In genomic region chr11:118133752-118134169, GRCm38 (mm10) we compare ENCODE assay signal across 8 mouse cellular contexts. TPM values are rescaled to one million over a fixed set of nuclear protein-coding genes. Genes with fewer than 3 reads are reported as not detected.
DNase-seq lines count a peak whose midpoint lies in the region; ATAC-seq and TF ChIP-seq lines count a peak whose summit lies in the region.

No protein-coding gene starts in this region.

- H3K9me3 ChIP-seq in heart, postnatal 0 days (replicated peaks; ENCODE audit: control insufficient read depth, low read length) = no peaks in the 10 kb centered on the region; the same call in 1 of the 2 replicates
- H3K9me3 ChIP-seq in limb, embryonic 10.5 days (replicated peaks) = no peaks in the 10 kb centered on the region
- H3K9me3 ChIP-seq in neural tube, embryonic 14.5 days (ENCODE audit: control insufficient read depth, low read length) = no peaks in the 10 kb centered on the region

- 0 out of 2 replicates have a peak overlapping the region, but pooled peaks have one; percentile 26 for H3K27ac ChIP-seq in heart, postnatal 0 days (ENCODE audit: low read depth)
- H3K27ac ChIP-seq in limb, embryonic 10.5 days = peak overlapping the region; percentile 70; the same call in 1 of the 2 replicates
- H3K27ac ChIP-seq in neural tube, embryonic 14.5 days (ENCODE audit: low read depth, low read length) = peak overlapping the region; percentile 58

- no peak for TF ChIP-seq EP300 in heart, postnatal 0 days (IDR thresholded peaks at IDR 0.05; ENCODE audit: low read depth)

- TF ChIP-seq CTCF in heart, postnatal 0 days (IDR thresholded peaks at IDR 0.05; ENCODE audit: low read depth) = no peak

- H3K9ac ChIP-seq in heart, postnatal 0 days (replicated peaks; ENCODE audit: low read depth, low read length) = no peak overlapping the region
- no peak overlapping the region for H3K9ac ChIP-seq in neural tube, embryonic 14.5 days (replicated peaks; ENCODE audit: low read depth, low read length)

- DNase-seq in gastrocnemius, postnatal 10 days = peak; percentile 15
- DNase-seq in gastrocnemius, postnatal 36 days = no peak
- DNase-seq in MN1 (ENCODE audit: low spot score) = peak; percentile 83
- DNase-seq in embryo, embryonic 11 days = peak; percentile 68
- DNase-seq in heart, postnatal 0 days (ENCODE audit: low spot score) = no peak
- peak; percentile 56 for DNase-seq in limb, embryonic 10.5 days (ENCODE audit: low spot score)

- peak; percentile 50 for ATAC-seq in heart, postnatal 0 days (ENCODE audit: insufficient read depth, low read depth)
- peak; percentile 80 for ATAC-seq in neural tube, embryonic 14.5 days (ENCODE audit: low read depth)
- no peak for ATAC-seq in inflammation-experienced regulatory T-cells, adult 6 months

- no peaks in the 10 kb centered on the region for H3K36me3 ChIP-seq in heart, postnatal 0 days (replicated peaks; ENCODE audit: control insufficient read depth, insufficient read depth, low read length)
- no peaks in the 10 kb centered on the region for H3K36me3 ChIP-seq in limb, embryonic 10.5 days
- no peaks in the 10 kb centered on the region for H3K36me3 ChIP-seq in neural tube, embryonic 14.5 days (ENCODE audit: control insufficient read depth, insufficient read depth, low read length)

- no peak overlapping the region for H3K4me2 ChIP-seq in heart, postnatal 0 days (ENCODE audit: low read depth, low read length)
- H3K4me2 ChIP-seq in neural tube, embryonic 14.5 days (ENCODE audit: low read depth, low read length) = no peak overlapping the region

- intact Hi-C loops in gastrocnemius, postnatal 36 days (cut with DNase I) = no loop called here

- H3K4me1 ChIP-seq in heart, postnatal 0 days (ENCODE audit: control insufficient read depth, insufficient read depth) = peaks cover 16% of the 10 kb centered on the region
- H3K4me1 ChIP-seq in limb, embryonic 10.5 days = peaks cover 33% of the 10 kb centered on the region
- H3K4me1 ChIP-seq in neural tube, embryonic 14.5 days (ENCODE audit: control insufficient read depth, insufficient read depth, low read length) = 0 out of 2 replicates have a peak, but pooled peaks cover 10% of the 10 kb centered on the region

- no peaks in the 10 kb centered on the region for H3K27me3 ChIP-seq in heart, postnatal 0 days (ENCODE audit: control insufficient read depth, insufficient read depth, low read length)
- H3K27me3 ChIP-seq in limb, embryonic 10.5 days (ENCODE audit: low read depth, poor library complexity, severe bottlenecking) = no peaks in the 10 kb centered on the region
- no peaks in the 10 kb centered on the region for H3K27me3 ChIP-seq in neural tube, embryonic 14.5 days (ENCODE audit: control insufficient read depth, insufficient read depth, low read length)

- 30% methylated on average over 4 of the region's 4 CpGs for WGBS in heart, postnatal 0 days
- WGBS in limb, embryonic 10.5 days = 29% methylated on average over 4 of the region's 4 CpGs
- 22% methylated on average over 4 of the region's 4 CpGs for WGBS in neural tube, embryonic 14.5 days

- H3K4me3 ChIP-seq in heart, postnatal 0 days (ENCODE audit: low read depth, low read length) = no peak overlapping the region
- no peak overlapping the region for H3K4me3 ChIP-seq in limb, embryonic 10.5 days
- no peak overlapping the region for H3K4me3 ChIP-seq in neural tube, embryonic 14.5 days (ENCODE audit: low read depth, low read length)

RNA-seq across cellular contexts. Expression of gene Dnah17, which starts 3.3 kb away (rescaled TPM):
- total RNA-seq in gastrocnemius, postnatal 10 days (2021) = under 1 TPM; 0.02 to 0.07 TPM
- under 1 TPM; 0.10 to 0.22 TPM for total RNA-seq in gastrocnemius, postnatal 36 days (2021)
- 0.31 TPM in 1 of 2 replicates, not detected in the other for total RNA-seq in heart, postnatal 0 days (2014; rRNA removed; ENCODE audit: low replicate concordance)
- 0.01 and 0.04 TPM in 2 replicates for polyA plus RNA-seq in heart, postnatal 0 days (2015; fragmentation: Nextera tagmentation; extraction: Ambion mirVana)
- 0.23 and 0.24 TPM in 2 replicates for polyA plus RNA-seq in limb, embryonic 10.5 days (2016; fragmentation: Nextera tagmentation; extraction: Ambion mirVana)
- 0.31 and 0.43 TPM in 2 replicates for polyA plus RNA-seq in neural tube, embryonic 14.5 days (2014; fragmentation: Nextera tagmentation; extraction: Ambion mirVana)
- under 1 TPM; 0.11 to 0.73 (median 0.60) TPM for polyA plus RNA-seq in inflammation-experienced regulatory T-cells, adult 6 months (2017; shearing (Covaris generic))

Comparison
In these comparisons a context has a peak if more than half of its experiments do, and no peak if none do; other contexts are left out.
1. DNase-seq: peak in gastrocnemius, postnatal 10 days (single experiment), MN1 (single experiment), embryo, embryonic 11 days (single experiment) and limb, embryonic 10.5 days (single experiment); none in gastrocnemius, postnatal 36 days (0 of 2) and heart, postnatal 0 days (single experiment).
2. Peak in every context shown above with its lines, with median percentiles within 50 percentile points of each other: H3K27ac ChIP-seq.